17 mouse cellular contexts compared by ENCODE assay signal in genomic region chr13:100493313-100493712, GRCm38 (mm10). TPM values are rescaled to one million over a fixed set of nuclear protein-coding genes. Genes with fewer than 3 reads are reported as not detected.
DNase-seq lines count a peak whose midpoint lies in the region; ATAC-seq and TF ChIP-seq lines count a peak whose summit lies in the region.
"Had no signal": no experiment of that assay in that cellular context is flagged by ENCODE, and none has a peak within 500 bp of the region (broad histone marks: within the 10 kb centered on the region; RNA-seq: fewer than 3 reads in every experiment).

No protein-coding gene starts in this region.

- TF ChIP-seq POLR2A in liver, adult 2 months (IDR thresholded peaks at IDR 0.05; ENCODE audit: extremely low read depth, insufficient read depth, low read length), result no peak
- TF ChIP-seq POLR2A in MEL (IDR thresholded peaks at IDR 0.05; ENCODE audit: control insufficient read depth in 1 of 2, insufficient read depth in 1 of 2, low read depth in 1 of 2, low read length in 2 of 2, poor library complexity in 1 of 2), result no peak

- no peak overlapping the region for H3K4me3 ChIP-seq in liver, adult 2 months (ENCODE audit: insufficient read depth, low read depth, low read length)
- no peak overlapping the region for H3K4me3 ChIP-seq in liver, embryonic 11.5 days (ENCODE audit: low read depth, low read length)
- H3K4me3 ChIP-seq in MEL (ENCODE audit: control insufficient read depth in 1 of 2, insufficient read depth in 1 of 2, low read depth in 2 of 2, low read length in 2 of 2), result peak overlapping the region in 1 of 2 experiments; percentile 20; a peak in 1 of 4 replicates
- no peak overlapping the region for H3K4me3 ChIP-seq in intestine, embryonic 14.5 days (ENCODE audit: low read depth, low read length)
- H3K4me3 ChIP-seq in hindbrain, embryonic 13.5 days, result no peak overlapping the region

- no peak for TF ChIP-seq CTCF in liver, adult 2 months (IDR thresholded peaks at IDR 0.05; ENCODE audit: low read depth, low read length)
- TF ChIP-seq CTCF in MEL (IDR thresholded peaks at IDR 0.05 in 2 of 3, conservative IDR thresholded peaks at IDR 0.05 in 1 of 3; ENCODE audit: control insufficient read depth in 1 of 3, insufficient read depth in 1 of 3, low read depth in 2 of 3, low read length in 3 of 3, poor library complexity in 1 of 3, severe bottlenecking in 1 of 3), result no peak

- WGBS in liver, adult 2 months, result 29% methylated on average over 8 of the region's 8 CpGs
- WGBS in liver, embryonic 11.5 days, result 62% methylated on average over 8 of the region's 8 CpGs
- WGBS in intestine, embryonic 14.5 days, result 67% methylated on average over 8 of the region's 8 CpGs
- 77% methylated on average over 8 of the region's 8 CpGs for WGBS in hindbrain, embryonic 13.5 days

- no peak for TF ChIP-seq RAD21 in MEL (IDR thresholded peaks at IDR 0.05; ENCODE audit: low read depth, low read length)

- no peak overlapping the region for H3K9ac ChIP-seq in liver, adult 2 months (ENCODE audit: low read depth, low read length)
- H3K9ac ChIP-seq in liver, embryonic 11.5 days (ENCODE audit: low read depth, low read length), result no peak overlapping the region
- no peak overlapping the region for H3K9ac ChIP-seq in MEL (ENCODE audit: control insufficient read depth, low read depth, low read length, poor library complexity, severe bottlenecking)
- no peak overlapping the region for H3K9ac ChIP-seq in intestine, embryonic 14.5 days (ENCODE audit: low read length)
- no peak overlapping the region for H3K9ac ChIP-seq in hindbrain, embryonic 13.5 days
- H3K9ac ChIP-seq: embryonic facial prominence, embryonic 13.5 days; hindbrain, embryonic 12.5 days; kidney, embryonic 15.5 days; limb, embryonic 12.5 days had no signal

- TF ChIP-seq EP300 in MEL (IDR thresholded peaks at IDR 0.05; ENCODE audit: low read depth in 1 of 2, low read length in 2 of 2), result no peak

- no peaks in the 10 kb centered on the region for H3K79me2 ChIP-seq in liver, adult 2 months (ENCODE audit: control insufficient read depth, insufficient read depth, low read length)
- H3K79me2 ChIP-seq in MEL (ENCODE audit: control insufficient read depth, insufficient read depth, low read length, poor library complexity), result peaks cover 14% of the 10 kb centered on the region

- peak overlapping the region; percentile 21 for H3K27ac ChIP-seq in liver, adult 2 months (replicated peaks; ENCODE audit: insufficient read depth, low read depth, low read length)
- no peak overlapping the region for H3K27ac ChIP-seq in liver, embryonic 11.5 days (ENCODE audit: low read depth, low read length)
- H3K27ac ChIP-seq in MEL (ENCODE audit: control insufficient read depth, low read depth, low read length), result no peak overlapping the region; the same call in 1 of the 2 replicates
- H3K27ac ChIP-seq in intestine, embryonic 14.5 days (ENCODE audit: low read depth), result no peak overlapping the region
- H3K27ac ChIP-seq in hindbrain, embryonic 13.5 days, result no peak overlapping the region
- H3K27ac ChIP-seq: embryonic facial prominence, embryonic 13.5 days; hindbrain, embryonic 12.5 days; kidney, embryonic 15.5 days; limb, embryonic 12.5 days had no signal

- H3K36me3 ChIP-seq in liver, adult 2 months (ENCODE audit: control insufficient read depth, insufficient read depth, low read length), result peaks cover 2% of the 10 kb centered on the region
- H3K36me3 ChIP-seq in liver, embryonic 11.5 days (ENCODE audit: control insufficient read depth, insufficient read depth, low read length), result peaks cover 3% of the 10 kb centered on the region
- peaks cover 10 to 16% of the 10 kb centered on the region in 2 experiments for H3K36me3 ChIP-seq in MEL (ENCODE audit: control insufficient read depth in 1 of 2, insufficient read depth in 2 of 2, low read length in 2 of 2)
- peaks cover 14% of the 10 kb centered on the region for H3K36me3 ChIP-seq in intestine, embryonic 14.5 days (ENCODE audit: control insufficient read depth, insufficient read depth, low read length)
- H3K36me3 ChIP-seq in hindbrain, embryonic 13.5 days, result peaks cover 5% of the 10 kb centered on the region

- no peaks in the 10 kb centered on the region for H3K27me3 ChIP-seq in liver, adult 2 months (ENCODE audit: control insufficient read depth, insufficient read depth, low read length)
- H3K27me3 ChIP-seq in liver, embryonic 11.5 days (replicated peaks; ENCODE audit: control insufficient read depth, insufficient read depth, low read length), result no peaks in the 10 kb centered on the region
- no peaks in the 10 kb centered on the region for H3K27me3 ChIP-seq in MEL (ENCODE audit: control insufficient read depth in 1 of 2, insufficient read depth in 2 of 2, low read length in 2 of 2)
- H3K27me3 ChIP-seq in intestine, embryonic 14.5 days (replicated peaks; ENCODE audit: control insufficient read depth, insufficient read depth, low read length), result no peaks in the 10 kb centered on the region
- H3K27me3 ChIP-seq in hindbrain, embryonic 13.5 days, result no peaks in the 10 kb centered on the region
- H3K27me3 ChIP-seq: embryonic facial prominence, embryonic 13.5 days; hindbrain, embryonic 12.5 days; kidney, embryonic 15.5 days; limb, embryonic 12.5 days had no signal

- H3K4me1 ChIP-seq in liver, adult 2 months (ENCODE audit: control insufficient read depth, insufficient read depth, low read length), result peaks cover 2% of the 10 kb centered on the region; the same call in 1 of the 2 replicates
- peaks cover 6% of the 10 kb centered on the region; the same call in 1 of the 2 replicates for H3K4me1 ChIP-seq in liver, embryonic 11.5 days (replicated peaks; ENCODE audit: control insufficient read depth, insufficient read depth, low read length)
- peaks cover 2 to 14% of the 10 kb centered on the region in 2 experiments; a peak in 3 of 4 replicates for H3K4me1 ChIP-seq in MEL (ENCODE audit: control insufficient read depth in 1 of 2, insufficient read depth in 2 of 2, low read length in 2 of 2)
- H3K4me1 ChIP-seq in intestine, embryonic 14.5 days (replicated peaks; ENCODE audit: control insufficient read depth, insufficient read depth, low read length), result no peaks in the 10 kb centered on the region
- H3K4me1 ChIP-seq in hindbrain, embryonic 13.5 days (replicated peaks), result peaks cover 16% of the 10 kb centered on the region

- H3K4me2 ChIP-seq in liver, embryonic 11.5 days, result no peak overlapping the region
- no peak overlapping the region for H3K4me2 ChIP-seq in intestine, embryonic 14.5 days (ENCODE audit: low read length)
- no peak overlapping the region for H3K4me2 ChIP-seq in hindbrain, embryonic 13.5 days

- peak; percentile 84 for DNase-seq in liver, adult 2 months (ENCODE audit: extremely low read depth, low read depth, low spot score)
- DNase-seq in liver, embryonic 11.5 days (ENCODE audit: low spot score), result no peak
- DNase-seq in MEL (ENCODE audit: low read depth, low spot score) (peak; percentile 27), MN1 (ENCODE audit: low spot score) (no peak)
- DNase-seq in intestine, embryonic 14.5 days (ENCODE audit: low spot score), result no peak
- peak; percentile 18 for DNase-seq in naive thymus-derived CD4-positive, alpha-beta T cell, adult 2 months (ENCODE audit: low read depth)
- DNase-seq in layer of hippocampus, postnatal 14 days (ENCODE audit: low spot score in 2 of 2), result no peak
- DNase-seq: lung, postnatal 4 days had no signal

- H3K9me3 ChIP-seq in liver, embryonic 11.5 days (ENCODE audit: control insufficient read depth, low read length), result no peaks in the 10 kb centered on the region
- H3K9me3 ChIP-seq in MEL (replicated peaks; ENCODE audit: insufficient read depth, low read length), result no peaks in the 10 kb centered on the region
- H3K9me3 ChIP-seq in intestine, embryonic 14.5 days (ENCODE audit: control insufficient read depth, low read length), result no peaks in the 10 kb centered on the region
- H3K9me3 ChIP-seq in hindbrain, embryonic 13.5 days, result no peaks in the 10 kb centered on the region
- H3K9me3 ChIP-seq: embryonic facial prominence, embryonic 13.5 days; heart, embryonic 10.5 days; hindbrain, embryonic 12.5 days; kidney, embryonic 15.5 days; limb, embryonic 12.5 days had no signal

- no peak for ATAC-seq in liver, embryonic 11.5 days (replicated peaks; ENCODE audit: low FRiP score)
- 0 out of 2 replicates have a peak, but pooled peaks have one; percentile 16 for ATAC-seq in intestine, embryonic 14.5 days (replicated peaks; ENCODE audit: low FRiP score, low TSS enrichment, low read depth)
- no peak for ATAC-seq in hindbrain, embryonic 13.5 days (ENCODE audit: low FRiP score)
- ATAC-seq: activated CD4-positive, CD25-positive, alpha-beta regulatory T cell, adult 4 months had no signal

RNA-seq across cellular contexts. Expression of gene Gtf2h2, which starts 0.9 kb away (rescaled TPM):
- 17.3 and 20.8 TPM in 2 replicates for total RNA-seq in liver, adult 2 months (2014; rRNA removed)
- 8.8 and 19.1 TPM in 2 replicates for polyA plus RNA-seq in liver, adult 2 months (2012; rRNA removed)
- 83.2 and 86.6 TPM in 2 replicates for polyA plus RNA-seq in liver, embryonic 11.5 days (2014; fragmentation: Nextera tagmentation; extraction: Ambion mirVana)
- 43.0 and 47.2 TPM in 2 replicates for total RNA-seq in MEL (2012; rRNA removed)
- 10 to 100 TPM in 1 of 2 experiments, not detected in 1; 71.6 TPM for polyA plus RNA-seq in MEL (2012; ENCODE audit: insufficient read depth in 1 of 2, insufficient read length in 2 of 2, low read depth in 1 of 2, low replicate concordance in 2 of 2, missing spikeins in 1 of 2)
- polyA plus RNA-seq in intestine, embryonic 14.5 days (2014; fragmentation: Nextera tagmentation; extraction: Ambion mirVana), result 81.6 and 96.4 TPM in 2 replicates
- polyA plus RNA-seq in hindbrain, embryonic 13.5 days (2015; fragmentation: Nextera tagmentation; extraction: Ambion mirVana), result 73.2 and 79.5 TPM in 2 replicates
- total RNA-seq in layer of hippocampus, postnatal 14 days (2021), result 10 to 100 TPM; 41.6 to 42.2 TPM

RNA-seq across cellular contexts. Expression of gene Naip1, which starts 40.6 kb away (rescaled TPM):
- total RNA-seq in liver, adult 2 months (2014; rRNA removed), result 0.37 and 0.47 TPM in 2 replicates
- polyA plus RNA-seq in liver, adult 2 months (2012; rRNA removed), result 0.05 and 0.10 TPM in 2 replicates
- polyA plus RNA-seq in liver, embryonic 11.5 days (2014; fragmentation: Nextera tagmentation; extraction: Ambion mirVana), result not detected in 2 replicates
- not detected in 2 replicates for total RNA-seq in MEL (2012; rRNA removed)
- polyA plus RNA-seq in MEL (2012; ENCODE audit: insufficient read depth in 1 of 2, insufficient read length in 2 of 2, low read depth in 1 of 2, low replicate concordance in 2 of 2, missing spikeins in 1 of 2), result under 1 TPM in 1 of 2 experiments, not detected in 1; 0.01 TPM
- polyA plus RNA-seq in intestine, embryonic 14.5 days (2014; fragmentation: Nextera tagmentation; extraction: Ambion mirVana), result 0.89 and 1.3 TPM in 2 replicates
- polyA plus RNA-seq in hindbrain, embryonic 13.5 days (2015; fragmentation: Nextera tagmentation; extraction: Ambion mirVana), result 0.04 and 0.13 TPM in 2 replicates
- total RNA-seq in layer of hippocampus, postnatal 14 days (2021), result under 1 TPM; 0.14 TPM
- total RNA-seq: gastrocnemius, adult 8-10 months had no signal
- polyA plus RNA-seq: activated CD4-positive, CD25-positive, alpha-beta regulatory T cell, adult 4 months; embryonic facial prominence, embryonic 13.5 days; forebrain, embryonic 14.5 days; heart, embryonic 10.5 days; hindbrain, embryonic 12.5 days; kidney, embryonic 15.5 days; limb, embryonic 12.5 days had no signal

RNA-seq across cellular contexts. Expression of gene Ocln, which starts 59.2 kb away (rescaled TPM):
- 51.9 and 52.3 TPM in 2 replicates for total RNA-seq in liver, adult 2 months (2014; rRNA removed)
- 6.1 and 7.3 TPM in 2 replicates for polyA plus RNA-seq in liver, adult 2 months (2012; rRNA removed)
- polyA plus RNA-seq in liver, embryonic 11.5 days (2014; fragmentation: Nextera tagmentation; extraction: Ambion mirVana), result 8.5 and 9.4 TPM in 2 replicates
- 0.23 and 0.31 TPM in 2 replicates for total RNA-seq in MEL (2012; rRNA removed)
- under 1 TPM in 1 of 2 experiments, not detected in 1; 0.58 TPM for polyA plus RNA-seq in MEL (2012; ENCODE audit: insufficient read depth in 1 of 2, insufficient read length in 2 of 2, low read depth in 1 of 2, low replicate concordance in 2 of 2, missing spikeins in 1 of 2)
- 71.7 and 74.6 TPM in 2 replicates for polyA plus RNA-seq in intestine, embryonic 14.5 days (2014; fragmentation: Nextera tagmentation; extraction: Ambion mirVana)
- polyA plus RNA-seq in hindbrain, embryonic 13.5 days (2015; fragmentation: Nextera tagmentation; extraction: Ambion mirVana), result 5.4 and 9.1 TPM in 2 replicates
- total RNA-seq in layer of hippocampus, postnatal 14 days (2021), result 10 to 100 TPM; 11.9 to 16.4 TPM

Comparison
In these comparisons a context has a peak if more than half of its experiments do, and no peak if none do; other contexts are left out.
1. DNase-seq: peak in liver, adult 2 months (single experiment), MEL (single experiment) and naive thymus-derived CD4-positive, alpha-beta T cell, adult 2 months (single experiment); none in liver, embryonic 11.5 days (single experiment), intestine, embryonic 14.5 days (single experiment), layer of hippocampus, postnatal 14 days (0 of 2) and MN1 (single experiment).